Mouse (Mus musculus) MEL (cell line): ENCODE measurements around the gene Map3k15.

Experiments used
- MAX ChIP-seq: IDR thresholded peaks from 2 replicates; pipeline ENCODE4 v1.6.1; 2011; ENCODE audit warnings: low read length, improper control_type of control experiment
- POLR2A ChIP-seq, 2 experiments: IDR thresholded peaks; 2 replicates each; pipeline ENCODE4 v1.6.1; 2011 to 2012; ENCODE audit warnings: low read length in 2 of 2, mild to moderate bottlenecking in 2 of 2, control low read depth in 1 of 2, improper control_type of control experiment in 1 of 2, low read depth in 1 of 2, moderate library complexity in 1 of 2; ENCODE audit not compliant: control insufficient read depth in 1 of 2, insufficient read depth in 1 of 2, poor library complexity in 1 of 2

DNA sequence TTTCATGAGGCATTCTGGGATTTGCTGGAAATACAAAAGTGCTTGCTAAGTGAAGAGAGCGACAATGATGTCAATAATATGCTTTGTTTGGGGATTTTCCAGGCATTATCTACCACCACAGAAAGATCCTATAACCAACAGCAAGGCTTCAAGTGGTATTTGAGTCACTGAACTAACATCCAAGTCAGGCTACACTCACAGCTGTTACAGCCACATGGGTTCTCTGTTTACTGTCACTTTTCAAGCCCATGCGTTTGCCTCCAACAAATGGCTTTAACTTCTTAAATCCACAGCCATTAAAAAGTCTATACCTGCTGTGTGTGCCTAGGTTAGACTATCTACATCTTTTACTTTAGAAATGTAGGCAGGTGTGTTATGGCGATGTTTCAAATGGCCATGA lies 160.6 kb downstream of the Map3k15 start:
- TF ChIP-seq POLR2A (IDR thresholded peaks at IDR 0.05; ENCODE audit: control insufficient read depth in 1 of 2, insufficient read depth in 1 of 2, low read depth in 1 of 2, low read length in 2 of 2, poor library complexity in 1 of 2), result no peak
- no peak for TF ChIP-seq MAX
